In the genomic region with DNA sequence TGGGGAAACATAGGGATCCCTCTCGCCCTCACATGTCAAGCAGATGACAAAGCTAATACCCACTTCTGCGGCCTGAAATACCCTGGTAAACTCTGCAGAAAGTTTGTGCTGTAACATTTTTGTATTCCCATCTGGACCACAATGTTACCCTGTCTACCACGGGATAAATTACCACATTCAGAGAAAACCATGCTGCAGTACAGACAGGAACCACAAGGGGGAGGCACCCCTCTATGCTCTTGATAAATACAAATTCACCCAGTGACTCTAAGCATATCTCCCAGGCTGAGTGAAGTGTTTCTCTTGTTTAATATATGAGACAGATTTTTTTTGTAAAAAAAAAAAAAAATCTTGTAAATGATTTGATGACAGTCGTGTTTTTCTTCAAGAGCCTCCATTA, we compare ENCODE assay signal across 8 mouse cellular contexts.
DNase-seq lines count a peak whose midpoint lies in the region; ATAC-seq and TF ChIP-seq lines count a peak whose summit lies in the region.
"Not testable (repeated sequence)": the region's sequence is repeated elsewhere in the genome, so short reads cannot be mapped to it uniquely, and the experiment has no call there.

No protein-coding gene starts in this region.

- WGBS in embryonic facial prominence, embryonic 10.5 days: 46% methylated on average over 4 of the region's 4 CpGs
- 52% methylated on average over 4 of the region's 4 CpGs for WGBS in kidney, adult 2 months

- not testable (repeated sequence) for H3K36me3 ChIP-seq in embryonic facial prominence, embryonic 10.5 days (replicated peaks); kidney, adult 2 months (ENCODE audit: control insufficient read depth, insufficient read depth, low read length)

- not testable (repeated sequence) for H3K27me3 ChIP-seq in embryonic facial prominence, embryonic 10.5 days (replicated peaks; ENCODE audit: low read depth, poor library complexity, severe bottlenecking); kidney, adult 2 months (replicated peaks; ENCODE audit: control insufficient read depth, insufficient read depth, low read length)

- not testable (repeated sequence) for TF ChIP-seq POLR2A in kidney, adult 2 months (IDR thresholded peaks at IDR 0.05; ENCODE audit: low read depth, low read length)

- not testable (repeated sequence) for H3K4me1 ChIP-seq in embryonic facial prominence, embryonic 10.5 days; kidney, adult 2 months (ENCODE audit: control insufficient read depth, insufficient read depth, low read length)

- TF ChIP-seq CTCF in kidney, adult 2 months (conservative IDR thresholded peaks at IDR 0.05; ENCODE audit: insufficient read depth, insufficient read length, low read depth, low read length): not testable (repeated sequence)

- H3K27ac ChIP-seq in embryonic facial prominence, embryonic 10.5 days (replicated peaks); kidney, adult 2 months (ENCODE audit: insufficient read depth, low read depth, low read length): not testable (repeated sequence)

- not testable (repeated sequence) for H3K9me3 ChIP-seq in embryonic facial prominence, embryonic 10.5 days

- H3K4me3 ChIP-seq in embryonic facial prominence, embryonic 10.5 days; kidney, adult 2 months (ENCODE audit: insufficient read depth, low read depth, low read length): not testable (repeated sequence)

- DNase-seq in adrenal gland, postnatal 14 days: peak; percentile 49
- DNase-seq in embryonic facial prominence, embryonic 10.5 days (ENCODE audit: low spot score): peak; percentile 40
- DNase-seq in kidney, adult 2 months: peak; percentile 18
- DNase-seq in left cerebral cortex, adult 18-20 months (ENCODE audit: low spot score in 2 of 2): peak; percentile 8 to 39
- peak; percentile 47 for DNase-seq in lung, postnatal 14 days
- DNase-seq in right cerebral cortex, postnatal 10 days (ENCODE audit: low spot score in 2 of 2): peak; percentile 33 to 47
- peak; percentile 11 for DNase-seq in urinary bladder, postnatal 25 days (ENCODE audit: low spot score)

- ATAC-seq in granulocyte monocyte progenitor cell, adult 5-6 weeks (replicated peaks; ENCODE audit: poor library complexity, severe bottlenecking): peak; percentile 66
